Mouse (Mus musculus) bone marrow macrophage, adult 2 months (primary cell): ENCODE data around the gene Gcm2.

Source experiments
- CTCF ChIP-seq: IDR thresholded peaks from 2 replicates; pipeline ENCODE4 v1.5.1; 2012; ENCODE audit warnings: low read depth, mild to moderate bottlenecking, low read length, moderate library complexity
- POLR2A ChIP-seq: IDR thresholded peaks from 2 replicates; pipeline ENCODE4 v1.6.1; 2012; ENCODE audit warnings: mild to moderate bottlenecking, low read depth, low read length, borderline replicate concordance

DNA sequence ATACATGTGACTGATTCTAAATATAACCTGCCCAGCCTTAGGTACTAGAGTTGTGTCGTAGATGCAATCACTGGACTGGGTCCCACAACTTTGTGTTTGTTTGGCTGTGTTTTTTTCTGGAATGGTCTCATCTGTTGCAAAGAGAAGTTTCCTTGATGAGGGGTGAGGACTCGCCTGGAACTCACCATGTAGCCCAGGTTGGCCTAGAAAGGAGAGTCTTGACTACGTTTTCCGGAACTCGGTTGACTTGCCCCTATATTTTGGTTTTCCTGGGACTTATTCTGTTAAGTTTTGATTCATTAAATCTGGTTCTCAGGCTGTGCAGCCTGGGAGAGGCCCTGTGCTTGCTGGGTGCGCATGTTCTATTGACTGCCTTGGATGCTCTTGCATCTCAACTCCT is 30.1 kb downstream of the Gcm2 start:
- TF ChIP-seq POLR2A (no peak), CTCF (no peak)
